Mouse (Mus musculus): ENCODE measurements at regions not wholly inside any gene's neighbourhood (a gene's known extent, or its start where the extent isn't known, plus 50 kb on each side); places are given as distances from the start of the nearest gene placed in this dataset.

GRCm38 (mm10) chr15:5464732-5465131 lies 220.7 kb upstream of the Ptger4 start:
- 76% methylated on average over 5 of the region's 5 CpGs for WGBS
- Histone ChIP-seq H3K4me3 (no peak overlapping the region), H3K27ac (no peak overlapping the region), H3K9ac (no peak overlapping the region), H3K4me1 (no peaks in the 10 kb centered on the region), H3K27me3 (no peaks in the 10 kb centered on the region), H3K36me3 (no peaks in the 10 kb centered on the region), H3K9me3 (no peaks in the 10 kb centered on the region), H3K4me2 (no peak overlapping the region)
- ATAC-seq (ENCODE audit: borderline replicate concordance, extremely low read depth, low FRiP score, low TSS enrichment) = no peak

- H3K4me3 ChIP-seq = no peak overlapping the region
- no peak overlapping the region for H3K9ac ChIP-seq
- WGBS = 44% methylated on average over 3 of the region's 3 CpGs
- H3K36me3 ChIP-seq = no peaks in the 10 kb centered on the region
- H3K27me3 ChIP-seq = no peaks in the 10 kb centered on the region
- no peak for ATAC-seq (ENCODE audit: borderline replicate concordance, extremely low read depth, low FRiP score, low TSS enrichment)
- H3K27ac ChIP-seq = no peak overlapping the region
- no peaks in the 10 kb centered on the region for H3K9me3 ChIP-seq
- H3K4me2 ChIP-seq = no peak overlapping the region
- no peaks in the 10 kb centered on the region for H3K4me1 ChIP-seq
Observed at GRCm38 (mm10) chr15:5468535-5469073, 224.6 kb upstream of the Ptger4 start.

GRCm38 (mm10) chr15:5475389-5475995 lies 231.5 kb upstream of the Ptger4 start:
- Histone ChIP-seq H3K27me3 (no peaks in the 10 kb centered on the region), H3K27ac (no peak overlapping the region), H3K9me3 (no peaks in the 10 kb centered on the region), H3K9ac (no peak overlapping the region), H3K4me2 (no peak overlapping the region), H3K36me3 (no peaks in the 10 kb centered on the region), H3K4me3 (no peak overlapping the region), H3K4me1 (no peaks in the 10 kb centered on the region)
- no peak for ATAC-seq (ENCODE audit: borderline replicate concordance, extremely low read depth, low FRiP score, low TSS enrichment)
- whole genome bisulfite sequencing = 43% methylated on average over 1 of the region's 1 CpGs

- ATAC-seq (ENCODE audit: borderline replicate concordance, extremely low read depth, low FRiP score, low TSS enrichment) = 0 out of 2 replicates have a peak, but pooled peaks have one; percentile 39
Observed at GRCm38 (mm10) chr15:5493286-5493685, 249.3 kb upstream of the Ptger4 start.

GRCm38 (mm10) chr15:5495187-5495849 lies 251.3 kb upstream of the Ptger4 start:
- H3K4me1 ChIP-seq = no peaks in the 10 kb centered on the region
- no peak overlapping the region for H3K27ac ChIP-seq
- H3K36me3 ChIP-seq = no peaks in the 10 kb centered on the region
- 52% methylated on average over 8 of the region's 8 CpGs for WGBS
- no peak overlapping the region for H3K9ac ChIP-seq
- no peaks in the 10 kb centered on the region for H3K9me3 ChIP-seq
- ATAC-seq (ENCODE audit: borderline replicate concordance, extremely low read depth, low FRiP score, low TSS enrichment) = no peak
- H3K4me3 ChIP-seq = no peak overlapping the region
- no peaks in the 10 kb centered on the region for H3K27me3 ChIP-seq
- no peak overlapping the region for H3K4me2 ChIP-seq

More at GRCm38 (mm10) chr15:5493286-5493685, 249.3 kb upstream of the Ptger4 start:
- H3K9me3 ChIP-seq = no peaks in the 10 kb centered on the region
- no peaks in the 10 kb centered on the region for H3K4me1 ChIP-seq
- 42% methylated on average over 3 of the region's 3 CpGs for WGBS
- no peak overlapping the region for H3K9ac ChIP-seq
- no peaks in the 10 kb centered on the region for H3K27me3 ChIP-seq
- no peaks in the 10 kb centered on the region for H3K36me3 ChIP-seq
- H3K4me3 ChIP-seq = no peak overlapping the region
- H3K4me2 ChIP-seq = no peak overlapping the region
- no peak overlapping the region for H3K27ac ChIP-seq

GRCm38 (mm10) chr15:5495954-5496353 lies 252.0 kb upstream of the Ptger4 start:
- Histone ChIP-seq H3K4me3 (no peak overlapping the region), H3K9me3 (no peaks in the 10 kb centered on the region), H3K4me1 (no peaks in the 10 kb centered on the region), H3K27me3 (no peaks in the 10 kb centered on the region), H3K36me3 (no peaks in the 10 kb centered on the region), H3K27ac (no peak overlapping the region), H3K4me2 (no peak overlapping the region), H3K9ac (no peak overlapping the region)
- no peak for ATAC-seq (ENCODE audit: borderline replicate concordance, extremely low read depth, low FRiP score, low TSS enrichment)
- WGBS = 88% methylated on average over 2 of the region's 2 CpGs

- no peak for ATAC-seq (ENCODE audit: borderline replicate concordance, extremely low read depth, low FRiP score, low TSS enrichment)
- Histone ChIP-seq H3K36me3 (no peaks in the 10 kb centered on the region), H3K27me3 (no peaks in the 10 kb centered on the region), H3K4me3 (no peak overlapping the region), H3K9ac (no peak overlapping the region), H3K4me2 (no peak overlapping the region), H3K9me3 (no peaks in the 10 kb centered on the region), H3K27ac (no peak overlapping the region), H3K4me1 (no peaks in the 10 kb centered on the region)
- 74% methylated on average over 3 of the region's 3 CpGs for WGBS
Observed at GRCm38 (mm10) chr15:5504502-5504901, 260.5 kb upstream of the Ptger4 start.

- Histone ChIP-seq H3K4me1 (no peaks in the 10 kb centered on the region), H3K4me2 (no peak overlapping the region), H3K27ac (no peak overlapping the region), H3K27me3 (no peaks in the 10 kb centered on the region), H3K36me3 (no peaks in the 10 kb centered on the region), H3K9me3 (no peaks in the 10 kb centered on the region), H3K4me3 (no peak overlapping the region), H3K9ac (no peak overlapping the region)
- no peak for ATAC-seq (ENCODE audit: borderline replicate concordance, extremely low read depth, low FRiP score, low TSS enrichment)
- 42% methylated on average over 5 of the region's 5 CpGs for WGBS
Observed at GRCm38 (mm10) chr15:5506848-5507544, 263.0 kb upstream of the Ptger4 start.

GRCm38 (mm10) chr15:5507545-5507913 lies 263.5 kb upstream of the Ptger4 start:
- Histone ChIP-seq H3K4me2 (no peak overlapping the region), H3K36me3 (no peaks in the 10 kb centered on the region), H3K9me3 (no peaks in the 10 kb centered on the region), H3K27ac (no peak overlapping the region), H3K9ac (no peak overlapping the region), H3K27me3 (no peaks in the 10 kb centered on the region), H3K4me3 (no peak overlapping the region), H3K4me1 (no peaks in the 10 kb centered on the region)
- ATAC-seq (ENCODE audit: borderline replicate concordance, extremely low read depth, low FRiP score, low TSS enrichment) = no peak
- WGBS = 58% methylated on average over 3 of the region's 3 CpGs

- Histone ChIP-seq H3K4me1 (no peaks in the 10 kb centered on the region), H3K4me3 (no peak overlapping the region), H3K9ac (no peak overlapping the region), H3K9me3 (no peaks in the 10 kb centered on the region), H3K36me3 (no peaks in the 10 kb centered on the region), H3K27me3 (no peaks in the 10 kb centered on the region), H3K4me2 (no peak overlapping the region), H3K27ac (no peak overlapping the region)
- ATAC-seq (ENCODE audit: borderline replicate concordance, extremely low read depth, low FRiP score, low TSS enrichment) = no peak
- 69% methylated on average over 3 of the region's 3 CpGs for WGBS
Observed at GRCm38 (mm10) chr15:5510056-5510455, 266.1 kb upstream of the Ptger4 start.

- ATAC-seq (ENCODE audit: borderline replicate concordance, extremely low read depth, low FRiP score, low TSS enrichment) = no peak
- Histone ChIP-seq H3K36me3 (no peaks in the 10 kb centered on the region), H3K27ac (no peak overlapping the region), H3K4me2 (no peak overlapping the region), H3K9me3 (no peaks in the 10 kb centered on the region), H3K9ac (no peak overlapping the region), H3K4me1 (no peaks in the 10 kb centered on the region), H3K27me3 (no peaks in the 10 kb centered on the region), H3K4me3 (no peak overlapping the region)
- 68% methylated on average over 3 of the region's 3 CpGs for WGBS
Observed at GRCm38 (mm10) chr15:5511046-5511445, 267.1 kb upstream of the Ptger4 start.

- 81% methylated on average over 5 of the region's 5 CpGs for WGBS
- Histone ChIP-seq H3K36me3 (no peaks in the 10 kb centered on the region), H3K4me2 (no peak overlapping the region), H3K27me3 (no peaks in the 10 kb centered on the region), H3K27ac (no peak overlapping the region), H3K9me3 (no peaks in the 10 kb centered on the region), H3K4me1 (no peaks in the 10 kb centered on the region), H3K4me3 (no peak overlapping the region), H3K9ac (no peak overlapping the region)
- no peak for ATAC-seq (ENCODE audit: borderline replicate concordance, extremely low read depth, low FRiP score, low TSS enrichment)
Observed at GRCm38 (mm10) chr15:5512546-5512945, 268.6 kb upstream of the Ptger4 start.

Data from lung, embryonic 15.5 days (tissue).